Mouse (Mus musculus) midbrain, embryonic 14.5 days (tissue): ENCODE measurements around the gene Zfp456. TPM values are rescaled to one million over a fixed set of nuclear protein-coding genes. Genes with fewer than 3 reads are reported as not detected.
A peak's percentile ranks its signal among the peaks of the same experiment; 100 is the strongest.
"Not testable (repeated sequence)": the region's sequence is repeated elsewhere in the genome, so short reads cannot be mapped to it uniquely, and the experiment has no call there.

Source experiments
- ATAC-seq: fragments of 200-750 bp; cut with Nextera tagmentation; 2 replicates; pipeline ENCODE4 v1.8.0; 2017; ENCODE audit warnings: moderate number of reproducible peaks, moderate library complexity; ENCODE audit not compliant: low FRiP score, low TSS enrichment
- DNase-seq: peaks from one replicate; pipeline ENCODE4 v3.0.0-alpha.2; 2015
- H3K27ac ChIP-seq: fragments of 300-500 bp; sonication (generic); replicated peaks from 2 replicates; pipeline ENCODE4 v1.5.1; 2014; ENCODE audit warnings: mild to moderate bottlenecking, low read depth, low read length, moderate library complexity
- H3K27me3 ChIP-seq: fragments of 300-500 bp; sonication (generic); 2 replicates; pipeline ENCODE4 v1.6.1; 2014; ENCODE audit warnings: low read length, control low read depth, mixed read lengths; ENCODE audit not compliant: control insufficient read depth, insufficient read depth
- H3K36me3 ChIP-seq: fragments of 300-500 bp; sonication (generic); 2 replicates; pipeline ENCODE4 v1.6.1; 2014; ENCODE audit warnings: low read length, control low read depth; ENCODE audit not compliant: control insufficient read depth, insufficient read depth
- H3K4me1 ChIP-seq: fragments of 300-500 bp; sonication (generic); 2 replicates; pipeline ENCODE4 v1.6.1; 2014; ENCODE audit warnings: mild to moderate bottlenecking, antibody characterized with exemption, low read length, control low read depth; ENCODE audit not compliant: control insufficient read depth, insufficient read depth
- H3K4me2 ChIP-seq: fragments of 300-500 bp; sonication (generic); 2 replicates; pipeline ENCODE4 v1.6.1; 2014; ENCODE audit warnings: mild to moderate bottlenecking, low read length, moderate library complexity
- H3K4me3 ChIP-seq: fragments of 300-500 bp; sonication (generic); replicated peaks from 2 replicates; pipeline ENCODE4 v1.5.1; 2014; ENCODE audit warnings: low read depth, low read length
- H3K9ac ChIP-seq: fragments of 300-500 bp; sonication (generic); replicated peaks from 2 replicates; pipeline ENCODE4 v1.6.1; 2014; ENCODE audit warnings: mild to moderate bottlenecking, low read length, moderate library complexity
- H3K9me3 ChIP-seq: fragments of 300-500 bp; sonication (generic); 2 replicates; pipeline ENCODE4 v1.6.1; 2016; ENCODE audit warnings: low read length, control low read depth, mixed read lengths; ENCODE audit not compliant: control insufficient read depth
- WGBS: fragments of 180-500 bp; shearing (Covaris S2); extraction: QIAGEN DNeasy Blood & Tissue Kit; methylation state at CpG from one replicate; pipeline ENCODE4 v1.1.7; 2014; 5-methylcytosine and 5-hydroxymethylcytosine counted together
- polyA plus RNA-seq: library from polyadenylated mRNA; unstranded; fragments of >200 nt; fragmentation: Nextera tagmentation; extraction: Ambion mirVana; gene quantifications from 2 replicates; pipeline ENCODE4 v1.2.1, GENCODE M21; 2014

The Zfp456 gene
- 0.78 and 0.93 TPM in 2 replicates for polyA plus RNA-seq

DNA sequence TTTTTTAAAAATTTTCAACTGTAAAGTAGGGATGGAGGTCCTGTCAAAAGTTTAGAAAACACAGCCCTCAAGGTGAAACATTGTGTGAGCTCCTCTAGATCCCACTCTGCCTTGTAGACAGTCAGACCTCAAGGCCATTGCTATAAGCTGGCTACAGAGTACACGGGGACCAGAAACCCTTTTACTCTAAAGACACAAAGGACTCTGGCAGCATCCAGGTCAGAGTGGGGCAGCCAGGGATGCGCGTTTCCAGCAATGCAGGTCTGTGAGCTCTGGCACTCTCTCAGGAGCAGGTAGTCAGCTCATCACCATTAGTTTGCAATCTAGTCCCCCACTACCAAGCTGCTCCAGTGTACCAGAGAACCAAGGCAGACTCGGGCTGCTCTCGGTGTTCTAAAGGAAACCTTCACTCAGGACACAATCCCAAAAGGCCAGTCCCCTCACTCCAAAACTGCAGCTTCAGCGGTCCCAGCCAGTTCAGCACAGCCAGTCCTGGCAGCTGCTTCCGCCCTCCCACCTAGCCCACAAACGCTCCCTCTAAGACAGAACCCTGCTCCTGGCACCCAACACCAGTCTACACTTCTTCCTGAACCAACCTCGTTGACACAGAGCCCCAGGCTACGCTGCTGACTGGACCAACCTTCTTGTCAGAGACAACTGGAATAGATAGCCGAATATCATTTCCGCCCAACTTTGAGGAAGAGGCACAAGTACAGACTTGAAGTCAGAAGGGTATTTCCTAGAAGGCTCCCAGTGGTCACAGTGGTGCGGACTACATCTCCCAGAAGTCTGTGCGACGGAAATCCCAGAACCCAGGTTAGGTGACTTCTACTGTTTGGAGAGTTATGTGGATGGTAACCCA, at the start of gene Zfp456, which contains the start of gene Gm28041:
TSS of gene Zfp456 (minus strand) at position 761 of the 862 bp plus-strand sequence.
TSS of gene Gm28041 (minus strand) at position 684 of the 862 bp plus-strand sequence.
- DNase-seq (peak; percentile 72), ATAC-seq (peak; percentile 70)
- Histone ChIP-seq H3K4me3 (peak within 1 kb of the TSS; percentile 32), H3K4me2 (peak within 1 kb of the TSS; percentile 54)
- not testable (repeated sequence) for H3K27me3 ChIP-seq, H3K9me3 ChIP-seq, H3K9ac ChIP-seq, H3K27ac ChIP-seq, H3K36me3 ChIP-seq, H3K4me1 ChIP-seq
- 25% methylated on average over 14 of the region's 15 CpGs for WGBS

DNA sequence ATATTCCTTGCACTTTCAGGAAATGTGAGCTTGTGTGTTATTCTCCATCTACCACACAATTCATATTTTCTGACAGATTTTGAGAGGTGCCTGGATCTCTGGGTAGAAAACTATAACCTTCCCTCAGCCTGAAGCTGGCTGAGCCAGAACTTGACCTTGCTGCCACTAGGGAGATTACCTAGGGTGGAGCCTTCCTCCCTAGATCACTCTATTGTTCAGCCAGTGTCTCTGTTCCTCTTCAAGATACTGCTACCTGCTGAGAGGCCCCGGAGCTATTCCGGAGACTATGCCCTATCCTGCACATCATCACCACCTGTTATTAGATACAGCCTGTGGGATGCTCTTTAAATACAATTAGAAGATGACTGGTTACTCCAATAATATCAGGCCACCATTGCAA, 46.9 kb upstream of the Zfp456 start:
- not testable (repeated sequence) for DNase-seq, H3K4me1 ChIP-seq, H3K4me2 ChIP-seq, H3K9ac ChIP-seq, H3K9me3 ChIP-seq, H3K36me3 ChIP-seq, H3K4me3 ChIP-seq, H3K27ac ChIP-seq, ATAC-seq, H3K27me3 ChIP-seq
- 82% methylated on average over 2 of the region's 2 CpGs for WGBS

DNA sequence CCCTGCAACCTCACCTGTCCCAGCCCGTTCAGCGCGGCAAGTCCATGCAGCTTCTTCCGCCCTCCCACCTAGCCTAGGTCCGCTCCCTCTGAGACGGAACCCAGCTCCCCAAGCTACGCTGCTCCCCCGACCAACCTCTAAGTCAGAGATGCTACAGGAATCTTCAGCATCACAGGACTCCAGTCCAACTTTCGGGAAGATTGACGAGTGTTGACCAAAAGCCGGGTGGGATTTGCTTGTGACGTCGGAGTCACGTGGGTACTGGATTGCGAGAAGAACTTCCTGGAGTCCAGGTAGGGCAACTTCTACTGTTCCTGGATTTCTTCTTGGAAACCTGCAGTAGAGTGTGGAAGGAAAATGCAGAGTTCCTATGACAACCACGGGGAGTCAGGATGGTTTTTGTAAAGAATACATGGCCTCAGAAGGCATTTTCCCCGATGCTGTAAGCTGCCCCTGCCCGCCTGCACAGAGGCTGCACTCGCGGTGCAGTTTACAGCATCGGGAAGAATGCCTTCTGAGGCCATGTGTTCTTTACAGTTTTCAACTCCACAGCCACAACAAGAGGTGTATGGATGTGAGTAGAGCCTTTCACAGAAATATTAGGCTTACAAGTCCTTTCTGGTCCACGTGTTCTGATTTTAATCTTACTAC, 45.7 kb upstream of the Zfp456 start, which contains the start of gene Zfp459:
TSS of gene Zfp459 (minus strand) at position 212 of the 651 bp plus-strand sequence.
- 2% methylated on average over 22 of the region's 22 CpGs for WGBS
- H3K27ac ChIP-seq, result no peak within 1 kb of the TSS
- H3K36me3 ChIP-seq, result no peaks in the 10 kb centered on the region
- peak within 1 kb of the TSS; percentile 64 for H3K4me3 ChIP-seq
- peak within 1 kb of the TSS; percentile 92 for H3K4me2 ChIP-seq
- no peaks in the 10 kb centered on the region for H3K9me3 ChIP-seq
- DNase-seq (peak; percentile 76), ATAC-seq (peak; percentile 84)
- H3K9ac ChIP-seq, result peak within 1 kb of the TSS; percentile 60
- peaks cover 3% of the 10 kb centered on the region; the same call in 1 of the 2 replicates for H3K4me1 ChIP-seq
- no peaks in the 10 kb centered on the region for H3K27me3 ChIP-seq

DNA sequence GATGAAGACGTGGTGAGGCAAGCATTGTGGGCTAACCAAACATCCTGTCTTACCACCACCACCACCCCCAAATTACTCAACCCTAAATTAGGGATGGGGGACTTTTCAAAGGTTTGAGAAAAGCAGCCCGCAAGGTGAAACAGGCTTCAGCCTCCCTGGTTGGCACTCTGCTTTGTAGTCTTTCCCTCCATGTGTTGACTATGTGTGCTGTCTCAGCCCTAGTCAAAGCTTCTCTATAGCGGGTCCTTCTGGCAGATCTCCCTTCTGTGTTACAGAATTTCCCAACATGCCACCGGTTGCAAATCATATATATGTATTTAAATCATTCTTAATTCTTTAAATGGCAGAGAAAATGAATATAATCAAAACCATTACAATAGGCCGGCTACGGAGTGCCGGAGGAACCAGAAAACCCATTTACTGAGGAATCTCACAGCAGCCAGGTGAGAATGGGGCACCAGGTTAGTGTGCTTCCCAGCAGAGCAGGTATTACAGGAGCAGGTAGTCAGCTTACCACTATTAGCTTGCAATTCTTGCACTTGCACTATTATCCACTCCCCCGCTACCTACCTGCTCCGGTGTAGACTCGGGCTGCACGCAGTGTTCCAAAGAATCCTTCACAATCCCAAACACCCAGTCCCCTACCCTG, 45.1 kb upstream of the Zfp456 start:
- Histone ChIP-seq H3K4me3 (peak overlapping the region; percentile 64), H3K9me3 (no peaks in the 10 kb centered on the region), H3K4me2 (peak overlapping the region; percentile 92), H3K4me1 (peaks cover 3% of the 10 kb centered on the region; the same call in 1 of the 2 replicates), H3K9ac (peak overlapping the region; percentile 60), H3K27me3 (no peaks in the 10 kb centered on the region), H3K36me3 (no peaks in the 10 kb centered on the region), H3K27ac (no peak overlapping the region)
- DNase-seq (no peak), ATAC-seq (no peak; the same call in 1 of the 2 replicates)
- WGBS, result 34% methylated on average over 11 of the region's 11 CpGs

DNA sequence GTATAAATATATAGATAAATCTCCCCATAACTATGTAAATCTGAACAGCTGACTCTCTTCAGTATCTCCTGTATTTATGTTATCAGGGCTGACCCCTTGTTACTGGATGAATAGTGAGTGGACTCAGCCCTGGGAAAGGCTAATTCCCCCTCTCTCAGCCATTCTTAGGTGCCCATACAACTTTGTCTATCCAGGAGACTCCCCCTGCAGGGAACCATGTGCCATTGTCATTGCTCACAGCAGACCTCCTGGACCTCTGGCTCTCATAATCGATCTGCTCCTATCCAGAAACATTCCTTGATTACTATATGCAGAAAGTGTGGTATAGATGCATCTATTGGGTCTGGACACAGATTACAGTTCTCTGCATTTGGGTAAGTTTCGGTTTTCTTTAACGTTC, 41.2 kb upstream of the Zfp456 start:
- H3K27me3 ChIP-seq, result no peaks in the 10 kb centered on the region
- no peak for DNase-seq
- no peaks in the 10 kb centered on the region for H3K36me3 ChIP-seq
- no peak overlapping the region for H3K9ac ChIP-seq
- H3K9me3 ChIP-seq, result no peaks in the 10 kb centered on the region
- H3K4me1 ChIP-seq, result peaks cover 3% of the 10 kb centered on the region; the same call in 1 of the 2 replicates
- H3K27ac ChIP-seq, result no peak overlapping the region
- no peak overlapping the region for H3K4me2 ChIP-seq
- no peak overlapping the region for H3K4me3 ChIP-seq
- no peak for ATAC-seq
- 88% methylated on average over 3 of the region's 3 CpGs for WGBS

DNA sequence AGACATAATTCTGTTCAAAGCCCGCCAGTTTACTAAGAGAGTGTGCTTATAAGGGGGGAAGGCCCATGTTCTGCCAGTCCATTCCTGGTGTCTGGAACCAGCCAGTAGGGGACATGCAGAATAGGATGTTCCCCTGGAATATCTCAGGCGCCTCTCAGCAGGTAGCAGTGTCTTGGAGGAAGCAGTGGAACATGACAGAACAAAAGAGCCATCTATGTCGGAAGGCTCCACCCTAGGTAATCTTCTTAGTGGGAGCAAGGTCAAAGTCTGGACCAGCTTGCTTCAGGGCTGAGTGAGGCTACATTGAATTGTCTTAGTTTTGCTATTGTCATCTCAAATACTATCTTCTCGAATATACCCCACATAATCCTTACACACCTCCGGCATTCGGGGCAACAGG, 40.1 kb upstream of the Zfp456 start:
- Histone ChIP-seq H3K9me3 (no peaks in the 10 kb centered on the region), H3K36me3 (no peaks in the 10 kb centered on the region), H3K27me3 (no peaks in the 10 kb centered on the region), H3K4me1 (no peaks in the 10 kb centered on the region), H3K4me3 (no peak overlapping the region), H3K27ac (no peak overlapping the region), H3K4me2 (no peak overlapping the region), H3K9ac (no peak overlapping the region)
- no peak for ATAC-seq
- WGBS, result 81% methylated on average over 6 of the region's 6 CpGs
- no peak for DNase-seq

DNA sequence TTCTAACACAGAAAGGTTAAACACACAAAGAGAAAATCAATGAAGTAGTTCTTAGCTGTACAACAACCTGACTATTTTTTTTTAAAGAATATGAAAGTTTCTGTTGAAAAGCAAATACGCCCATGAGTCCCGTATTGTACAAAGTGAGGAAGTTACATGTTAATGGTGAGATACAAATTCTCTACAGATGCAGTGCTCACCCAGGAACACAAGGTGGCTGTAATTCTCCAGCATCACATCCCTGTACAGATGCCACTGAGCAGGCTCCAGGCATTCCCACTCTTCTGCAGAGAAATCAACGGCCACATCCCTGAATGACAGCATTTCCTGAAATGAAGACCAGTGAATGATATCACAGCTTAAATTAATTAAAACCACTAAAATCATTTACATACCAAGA, 38.0 kb upstream of the Zfp456 start:
- not testable (repeated sequence) for H3K9ac ChIP-seq, H3K4me1 ChIP-seq, H3K9me3 ChIP-seq, H3K4me3 ChIP-seq, ATAC-seq, H3K36me3 ChIP-seq, H3K27me3 ChIP-seq, H3K27ac ChIP-seq, H3K4me2 ChIP-seq
- peak; percentile 3 for DNase-seq
- 79% methylated on average over 3 of the region's 3 CpGs for WGBS

DNA sequence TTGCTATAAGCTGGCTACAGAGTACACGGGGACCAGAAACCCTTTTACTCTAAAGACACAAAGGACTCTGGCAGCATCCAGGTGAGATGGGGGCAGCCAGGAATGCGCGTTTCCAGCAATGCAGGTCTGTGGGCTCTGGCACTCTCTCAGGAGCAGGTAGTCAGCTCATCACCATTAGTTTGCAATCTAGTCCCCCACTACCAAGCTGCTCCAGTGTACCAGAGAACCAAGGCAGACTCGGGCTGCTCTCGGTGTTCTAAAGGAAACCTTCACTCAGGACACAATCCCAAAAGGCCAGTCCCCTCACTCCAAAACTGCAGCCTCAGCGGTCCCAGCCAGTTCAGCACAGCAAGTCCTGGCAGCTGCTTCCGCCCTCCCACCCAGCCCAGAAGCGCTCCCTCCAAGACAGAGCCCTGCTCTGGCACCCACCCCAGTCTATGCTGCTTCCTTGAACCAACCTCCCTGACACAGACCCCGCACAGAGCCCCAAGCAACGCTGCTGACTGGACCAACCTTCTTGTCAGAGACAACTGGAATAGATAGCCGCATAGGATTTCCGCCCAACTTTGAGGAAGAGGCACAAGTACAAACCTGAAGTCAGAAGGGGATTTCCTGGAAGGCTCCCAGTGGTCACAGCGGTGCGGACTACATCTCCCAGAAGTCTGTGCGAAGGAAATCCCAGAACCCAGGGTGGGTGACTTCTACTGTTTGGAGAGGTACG, 23.7 kb upstream of the Zfp456 start, which contains the start of gene Zfp429:
TSS of gene Zfp429 (minus strand) at position 637 of the 721 bp plus-strand sequence.
- not testable (repeated sequence) for H3K27ac ChIP-seq

More for the DNA sequence above, 23.7 kb upstream of the Zfp456 start, which contains the start of gene Zfp429:
- Histone ChIP-seq H3K9ac (peak within 1 kb of the TSS; percentile 29; the same call in 1 of the 2 replicates), H3K4me2 (peak within 1 kb of the TSS; percentile 53), H3K4me3 (peak within 1 kb of the TSS; percentile 47)
- H3K9me3 ChIP-seq, H3K4me1 ChIP-seq, H3K36me3 ChIP-seq, H3K27me3 ChIP-seq: not testable (repeated sequence)
- ATAC-seq (peak; percentile 92), DNase-seq (peak; percentile 83)
- 6% methylated on average over 14 of the region's 16 CpGs for WGBS
